Mouse (Mus musculus) cortical plate, adult 2 months (tissue): ENCODE results near the gene Slc43a1.

Source experiments
- CTCF ChIP-seq: fragments of 200-500 bp; IDR thresholded peaks from 2 replicates; pipeline ENCODE4 v1.5.1; 2011; ENCODE audit warnings: mild to moderate bottlenecking, control low read depth, low read length; ENCODE audit not compliant: insufficient read depth; ENCODE audit errors: extremely low read depth
- POLR2A ChIP-seq: fragments of 200-500 bp; IDR thresholded peaks from 2 replicates; pipeline ENCODE4 v1.6.1; 2011; ENCODE audit warnings: mild to moderate bottlenecking, low read length, control low read depth; ENCODE audit not compliant: insufficient read depth; ENCODE audit errors: extremely low read depth

DNA sequence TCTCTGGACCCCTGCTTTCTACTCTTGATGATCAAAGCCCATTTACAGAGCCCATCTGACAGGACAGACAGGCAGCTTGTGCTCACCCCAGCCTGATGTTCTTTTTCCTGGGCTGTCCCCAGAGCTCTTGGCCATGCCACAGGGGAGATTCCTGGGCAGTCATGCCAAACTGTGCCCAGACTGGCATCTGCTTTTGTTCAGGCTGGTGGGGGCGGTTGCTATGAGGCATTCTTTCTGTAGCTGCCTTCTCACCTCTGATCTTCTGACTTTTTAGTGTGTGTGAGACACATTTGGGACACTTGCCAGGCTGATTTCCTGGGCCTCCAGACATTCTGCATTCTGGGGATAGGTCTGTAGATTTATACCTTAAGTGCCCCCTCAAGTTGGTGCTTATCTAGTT lies 19.9 kb downstream of the Slc43a1 start:
- TF ChIP-seq POLR2A, result no peak
- no peak for TF ChIP-seq CTCF
